Mouse (Mus musculus) embryo, embryonic 10 days (tissue): ENCODE data around the gene Sec63.

Experiments
- DNase-seq: peaks from one replicate; pipeline ENCODE4 v3.0.0-alpha.2; 2015; ENCODE audit warnings: low spot score

Sec63 gene

DNA sequence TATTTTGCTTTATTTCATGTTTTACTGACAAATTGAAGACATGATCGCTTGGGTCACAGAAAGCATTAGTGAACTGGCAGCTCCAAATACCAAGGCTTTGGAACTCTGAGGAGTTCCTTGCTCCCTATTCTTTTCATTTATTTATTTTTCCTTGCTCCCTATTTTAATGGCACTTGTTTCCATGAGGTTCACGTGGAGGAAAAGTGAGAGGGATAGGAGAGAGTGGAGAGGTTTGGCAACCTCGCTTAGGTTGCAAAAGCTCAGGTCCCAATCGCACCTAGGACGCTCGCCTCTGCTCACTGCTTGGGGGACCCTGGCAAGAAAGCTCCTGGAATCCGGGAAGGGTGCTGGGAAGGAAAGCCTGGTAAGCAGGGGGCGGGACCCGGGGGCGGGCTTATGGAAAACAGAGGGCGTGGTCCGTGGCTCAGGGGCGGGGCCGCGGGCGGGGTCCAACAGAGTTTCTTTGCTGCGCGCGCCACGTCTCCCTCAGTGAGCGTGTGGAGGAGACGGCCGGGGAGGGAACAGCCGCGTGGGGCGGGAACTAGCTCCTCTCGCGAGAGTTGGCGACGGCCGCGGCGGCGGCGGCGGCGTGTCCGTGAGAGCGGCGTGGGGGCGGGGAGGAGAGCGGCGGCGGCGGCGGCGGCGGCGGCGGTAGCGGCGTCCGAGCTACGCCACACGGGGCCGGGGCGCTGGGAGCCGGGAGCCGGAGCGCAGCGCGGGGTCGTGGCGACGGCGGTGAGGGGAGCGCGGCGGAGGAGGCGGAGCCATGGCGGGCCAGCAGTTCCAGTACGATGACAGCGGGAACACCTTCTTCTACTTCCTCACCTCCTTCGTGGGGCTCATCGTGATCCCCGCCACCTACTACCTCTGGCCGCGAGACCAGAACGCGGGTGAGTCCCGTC lies at the start of gene Sec63:
Gene Sec63, plus strand, starts transcription at position 498 of the 902 bp plus-strand sequence.
- peak; percentile 97 for DNase-seq

DNA sequence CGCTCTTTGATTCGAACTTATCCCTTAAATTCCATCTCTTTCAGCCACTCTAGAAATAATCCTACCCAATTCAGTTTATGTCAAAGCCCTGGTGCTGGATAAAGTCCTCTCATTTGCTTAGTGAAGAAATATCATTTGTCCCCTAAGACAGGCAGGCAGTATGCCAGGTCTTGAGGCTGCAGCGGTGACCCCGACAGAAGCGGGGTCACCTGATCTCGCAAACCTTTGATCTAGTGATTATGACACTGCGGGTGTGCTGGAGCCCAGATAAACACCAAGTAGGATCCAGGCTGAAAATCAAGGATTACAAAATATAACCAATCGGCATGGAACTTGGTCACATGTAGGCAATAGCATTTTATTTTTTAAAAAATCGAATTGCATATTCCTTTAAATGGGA lies 46.6 kb upstream of the Sec63 start:
- DNase-seq, result peak; percentile 24

DNA sequence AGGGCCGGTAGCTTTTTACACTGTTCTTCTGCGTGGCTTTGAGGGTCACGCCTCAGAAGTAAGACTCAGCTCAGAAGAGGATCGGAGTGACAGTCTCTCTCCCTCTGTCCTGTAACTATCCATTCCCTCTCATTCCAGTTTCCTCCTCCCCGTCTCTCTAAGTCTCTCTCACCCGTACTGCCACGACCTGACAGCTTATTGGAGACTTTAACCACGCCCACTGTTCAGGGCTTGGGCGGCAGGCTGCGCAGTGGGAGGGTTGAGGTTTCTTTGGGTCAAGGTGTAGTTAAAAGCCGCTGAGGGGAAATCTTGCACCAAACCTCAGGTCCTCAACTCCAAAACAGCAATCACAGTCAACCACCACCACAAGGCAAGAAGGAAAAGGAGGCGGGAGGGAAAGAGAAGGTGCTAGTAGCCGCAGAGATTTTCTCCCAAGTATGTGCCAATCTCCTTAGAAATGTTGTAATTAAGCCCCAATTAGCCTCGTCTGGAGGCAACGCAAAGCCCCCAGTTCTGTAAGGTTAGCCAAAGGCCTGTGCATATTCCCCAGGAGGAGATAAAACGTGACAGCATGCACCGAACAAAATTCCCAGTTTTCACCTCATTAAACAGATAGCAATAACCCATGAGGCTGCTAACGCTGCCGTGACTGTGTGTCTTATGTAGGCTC lies 45.8 kb upstream of the Sec63 start:
- peak; percentile 74 for DNase-seq

DNA sequence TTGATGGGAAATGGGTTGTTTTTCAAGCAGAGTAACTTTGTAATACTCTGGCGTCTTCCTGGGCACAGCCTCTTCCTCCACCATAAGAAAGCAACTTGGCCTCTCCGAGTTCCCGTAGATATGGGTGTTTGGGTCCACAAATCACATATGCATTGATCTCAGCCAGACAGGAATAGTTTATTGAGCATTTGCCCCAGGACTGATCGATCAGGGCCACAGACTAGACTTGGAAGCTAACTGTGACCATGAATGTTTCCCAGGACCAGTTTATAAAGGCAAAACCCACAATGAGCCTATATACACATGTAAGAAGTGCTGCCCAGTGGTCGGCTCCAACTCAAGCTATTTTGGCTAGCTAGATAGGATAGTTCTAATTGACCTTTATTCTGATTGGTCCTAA lies 39.2 kb upstream of the Sec63 start:
- DNase-seq, result no peak

DNA sequence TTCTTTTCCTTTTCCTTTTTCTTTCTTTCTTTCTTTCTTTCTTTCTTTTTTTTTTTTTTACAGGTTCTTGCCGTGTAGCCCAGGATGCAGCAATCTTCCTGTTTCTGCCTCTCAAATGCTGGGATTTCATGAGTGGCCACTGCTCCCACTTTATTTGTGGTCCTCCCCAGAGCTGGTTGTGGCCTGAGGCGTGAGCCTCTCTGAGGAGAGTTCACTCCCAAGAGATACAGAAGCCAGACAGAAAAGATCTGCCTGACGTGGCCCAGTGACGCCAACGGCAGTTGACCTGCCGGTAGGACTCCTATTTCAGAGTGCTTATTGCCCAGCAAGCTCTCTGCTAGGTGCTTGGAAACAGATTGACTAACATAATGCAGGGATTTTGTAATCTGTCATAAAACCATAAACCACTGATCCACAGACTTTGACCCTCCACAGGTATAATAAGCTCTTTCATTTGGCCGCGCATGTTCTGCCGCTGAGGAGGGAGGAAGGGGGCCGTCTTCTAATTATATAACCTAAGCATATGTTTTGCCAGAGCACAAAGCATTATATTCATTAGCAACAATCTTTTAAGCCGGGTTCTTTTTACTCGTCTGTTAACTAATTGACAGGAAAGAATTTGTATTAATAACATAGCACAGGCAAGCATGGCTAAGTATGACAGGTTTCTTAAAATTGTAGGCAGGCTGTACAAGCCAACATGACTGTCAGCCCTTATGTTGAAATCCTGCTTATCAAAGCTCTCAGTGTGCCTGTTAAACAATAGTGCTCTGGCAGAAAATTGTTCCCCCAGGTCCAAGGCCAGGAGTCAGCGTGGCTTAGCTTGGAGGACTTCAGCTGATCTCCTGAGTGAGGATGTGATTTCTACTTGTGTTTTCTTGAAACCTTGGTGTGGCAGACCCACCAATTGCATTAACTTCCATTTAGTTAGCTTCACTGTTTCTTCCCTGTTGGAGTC lies 37.7 kb upstream of the Sec63 start:
- DNase-seq, result no peak

DNA sequence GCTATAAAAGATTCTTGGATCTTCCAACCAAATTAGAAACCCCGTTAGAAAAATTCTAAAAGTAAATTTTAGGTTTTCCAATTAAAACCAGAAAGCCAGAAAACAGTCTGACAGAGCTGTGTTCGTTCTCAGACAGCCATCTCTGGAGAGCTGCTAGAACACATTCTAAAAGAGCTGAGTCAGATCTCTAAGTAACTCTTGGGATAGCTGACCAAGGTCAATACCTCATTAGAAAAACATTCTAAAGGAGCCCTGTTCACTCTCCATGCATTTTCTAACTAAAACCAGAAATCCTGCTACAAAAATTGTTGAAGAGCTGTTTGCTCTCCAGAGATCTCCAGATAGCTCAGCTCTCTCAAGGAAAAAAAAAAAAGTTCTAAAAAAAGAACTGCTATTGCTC lies 31.7 kb upstream of the Sec63 start:
- no peak for DNase-seq

DNA sequence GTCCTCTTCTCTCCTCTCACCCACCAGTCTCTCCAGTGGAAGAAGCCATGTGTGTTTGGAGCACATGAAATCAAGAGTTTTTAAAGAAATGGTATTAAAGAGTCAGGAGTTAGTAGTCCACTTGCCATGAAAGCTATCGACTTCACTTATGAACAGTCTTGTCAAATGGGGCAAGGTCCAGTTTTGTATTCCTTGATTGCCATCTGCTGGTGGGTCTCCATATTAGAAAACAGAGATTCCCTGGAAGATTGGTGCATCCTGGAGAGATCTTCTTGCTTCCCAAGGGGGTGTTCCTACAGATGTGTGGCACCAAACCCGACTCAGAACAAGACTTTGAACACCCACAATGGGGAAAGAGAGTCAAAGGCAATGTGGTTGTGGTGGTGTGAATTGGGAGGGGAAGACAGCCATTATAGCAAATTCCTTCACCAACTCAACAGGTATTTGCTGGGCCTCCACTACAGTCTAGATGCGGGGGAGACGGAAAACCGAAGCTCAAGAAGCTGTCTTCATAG lies 26.7 kb upstream of the Sec63 start:
- peak; percentile 60 for DNase-seq

DNA sequence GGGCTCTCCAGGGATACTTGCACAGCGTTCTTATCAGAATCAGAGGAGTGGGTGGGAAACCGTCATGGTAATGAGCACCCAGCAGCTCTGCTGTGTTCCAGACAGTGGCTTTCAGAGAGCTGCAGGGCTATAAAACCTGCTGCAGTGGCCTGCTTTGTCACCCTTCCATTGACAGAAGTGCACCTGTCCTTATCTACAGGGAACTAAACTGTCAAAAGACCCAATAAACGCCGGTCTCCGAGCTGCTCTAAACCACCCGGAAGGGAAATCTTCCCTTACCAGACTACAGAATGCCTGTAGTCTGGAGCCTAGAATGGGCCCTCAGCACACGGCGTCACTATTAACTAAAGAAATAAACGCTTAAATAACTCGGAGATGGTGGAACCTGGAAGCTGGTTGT lies 9.5 kb upstream of the Sec63 start:
- DNase-seq, result no peak

DNA sequence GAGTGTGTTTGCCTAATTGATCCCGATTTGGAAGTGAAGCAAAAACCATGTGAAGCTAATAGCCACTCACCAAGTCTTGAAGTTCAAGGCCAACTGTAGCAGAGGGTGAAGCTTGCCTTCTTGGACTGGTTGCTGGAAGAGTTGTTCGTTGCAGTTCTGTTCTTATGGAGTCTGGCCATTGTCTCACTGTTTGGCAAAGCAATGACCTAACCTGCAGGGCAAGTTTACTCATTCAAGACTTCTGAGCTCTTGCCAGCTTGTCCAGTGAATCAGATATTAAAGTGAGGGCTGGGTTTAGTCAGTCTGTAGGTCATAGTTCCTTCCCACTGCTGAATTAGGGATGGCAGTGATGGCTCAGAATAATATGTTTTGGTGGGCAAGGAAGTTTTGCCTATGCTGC lies 7.0 kb upstream of the Sec63 start:
- no peak for DNase-seq

DNA sequence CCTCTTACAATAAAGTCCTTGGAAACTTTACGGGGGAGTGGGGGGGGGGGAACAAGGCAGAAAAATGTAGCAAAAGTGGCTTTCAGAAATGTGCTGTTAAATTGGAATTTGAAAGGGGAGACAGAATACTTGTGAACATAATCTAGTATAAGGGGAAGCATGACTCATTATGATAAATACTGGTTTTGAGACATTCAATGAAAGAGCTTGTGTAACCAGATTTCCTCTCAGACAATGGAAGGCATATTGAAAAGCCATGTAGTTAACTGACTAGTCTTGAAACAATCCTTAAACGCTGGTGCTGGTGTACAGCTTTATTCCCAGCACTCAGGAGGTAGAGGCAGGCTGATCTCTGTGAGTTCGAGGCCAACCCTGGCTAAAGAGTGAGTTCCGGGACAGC lies 1.6 kb upstream of the Sec63 start:
- DNase-seq, result no peak

DNA sequence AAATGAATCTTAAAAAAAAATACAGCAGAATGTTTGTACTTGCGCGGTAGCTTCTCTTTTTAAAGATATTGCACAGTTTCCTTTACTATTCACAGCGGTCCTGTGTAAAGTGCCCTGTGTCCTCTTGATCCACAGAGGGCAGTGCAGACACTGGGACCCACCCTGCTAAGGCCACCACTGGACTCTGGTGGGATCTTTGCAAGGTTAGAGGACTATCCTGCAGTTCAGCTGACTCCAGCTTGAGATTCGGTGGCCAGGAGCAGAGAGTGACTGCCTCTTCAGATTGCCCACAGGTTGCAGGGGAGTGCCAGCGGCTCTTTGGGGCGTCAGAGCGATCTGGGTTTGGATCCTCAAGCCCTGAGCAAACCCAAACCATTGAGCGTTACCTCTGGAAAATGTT lies 967 bp upstream of the Sec63 start:
- DNase-seq, result peak; percentile 11

DNA sequence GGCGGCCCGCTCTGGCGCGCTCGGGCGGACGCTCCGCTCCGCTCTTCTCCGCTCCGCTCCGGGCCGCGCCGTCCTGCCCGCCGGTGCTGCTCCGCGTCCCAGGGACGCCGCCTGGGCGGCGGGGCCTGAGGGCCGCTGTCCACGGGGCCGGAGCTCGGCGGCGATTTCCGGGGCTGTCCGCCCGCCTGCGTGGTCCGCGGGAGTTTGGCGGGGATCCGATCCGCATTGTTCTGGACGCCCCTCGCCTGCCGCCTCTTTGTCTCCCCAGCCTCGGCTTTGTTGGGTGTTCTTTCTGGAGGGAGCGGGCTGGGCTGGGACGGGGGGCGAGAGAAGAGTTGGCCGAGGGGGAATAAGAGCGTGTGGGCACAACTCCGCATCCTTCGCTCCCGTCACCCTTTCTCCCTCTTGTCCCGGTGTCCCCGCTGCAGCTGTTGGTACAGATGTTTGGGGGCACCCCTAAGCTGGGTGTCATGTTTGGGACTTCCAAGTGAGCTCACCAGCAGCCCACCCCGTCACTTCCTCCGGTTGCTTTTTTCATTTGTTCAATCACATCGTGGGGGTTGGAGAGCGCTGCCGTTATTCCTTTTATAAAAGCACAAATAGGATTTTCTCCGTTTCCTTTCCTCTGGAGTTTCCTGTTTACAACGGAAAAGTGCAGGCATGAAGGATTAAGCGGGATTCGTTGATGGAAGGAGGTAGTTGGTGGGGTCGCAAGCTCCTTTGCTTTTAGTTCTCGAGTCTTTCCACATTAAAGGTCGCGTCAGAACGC lies 789 bp downstream of the Sec63 start:
- peak; percentile 66 for DNase-seq

DNA sequence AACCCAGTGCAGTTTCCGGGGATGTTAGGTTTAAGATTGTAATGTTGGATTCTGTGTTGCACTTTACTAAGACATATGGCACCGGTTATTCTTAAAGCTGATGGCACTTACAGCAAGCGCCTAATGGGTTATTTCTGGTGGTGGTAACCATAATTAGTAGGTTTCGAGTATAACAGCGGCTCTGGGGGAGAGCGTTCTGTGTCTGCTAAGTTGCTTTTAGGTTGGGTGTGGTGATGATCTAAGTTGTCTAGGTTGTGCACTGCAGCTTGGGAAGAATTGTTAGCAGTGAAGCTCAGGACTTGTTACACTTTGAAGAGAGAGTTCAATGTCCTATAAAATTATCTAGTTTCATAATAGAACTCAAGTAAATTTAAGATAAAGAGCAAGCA lies 1.4 kb downstream of the Sec63 start:
- DNase-seq, result peak; percentile 9

DNA sequence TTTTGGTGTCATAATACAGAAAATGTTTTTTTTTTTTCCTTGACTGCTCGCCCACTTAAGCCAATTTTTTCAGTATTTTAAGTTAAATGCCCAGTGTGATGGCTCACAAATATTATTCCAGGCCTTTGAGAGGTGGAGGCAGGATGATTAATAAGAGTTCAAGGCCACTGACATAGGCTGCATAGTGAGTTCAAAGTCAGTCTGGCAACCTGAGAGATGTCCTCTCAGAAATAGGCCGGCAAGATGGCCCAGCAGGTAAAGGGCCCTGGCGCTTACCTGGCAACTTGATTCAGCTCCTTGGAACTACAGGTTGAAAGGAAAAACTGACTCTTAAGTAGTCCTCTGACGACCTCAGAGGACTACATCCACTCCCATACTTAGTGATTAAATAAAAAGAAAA lies 1.9 kb downstream of the Sec63 start:
- DNase-seq, result no peak

DNA sequence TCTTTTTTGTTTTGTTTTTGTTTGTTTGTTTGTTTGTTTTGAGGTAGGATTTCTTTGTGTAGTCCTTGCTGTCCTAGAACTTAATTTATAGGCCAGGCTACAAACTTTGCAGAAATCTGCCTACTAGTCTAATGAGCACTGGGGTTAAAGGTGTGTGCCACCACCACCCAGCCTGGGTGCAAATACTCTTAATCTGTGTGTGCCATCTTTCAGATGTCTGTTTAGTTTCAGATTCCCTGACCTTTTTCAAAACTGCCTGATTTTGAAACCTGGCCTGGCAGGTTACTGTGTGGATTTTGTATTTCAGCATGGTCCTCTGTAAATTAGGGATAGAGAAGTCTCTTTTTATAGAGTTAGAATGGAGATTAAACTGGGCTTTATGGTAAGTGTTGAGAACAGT lies 4.0 kb downstream of the Sec63 start:
- DNase-seq, result no peak

DNA sequence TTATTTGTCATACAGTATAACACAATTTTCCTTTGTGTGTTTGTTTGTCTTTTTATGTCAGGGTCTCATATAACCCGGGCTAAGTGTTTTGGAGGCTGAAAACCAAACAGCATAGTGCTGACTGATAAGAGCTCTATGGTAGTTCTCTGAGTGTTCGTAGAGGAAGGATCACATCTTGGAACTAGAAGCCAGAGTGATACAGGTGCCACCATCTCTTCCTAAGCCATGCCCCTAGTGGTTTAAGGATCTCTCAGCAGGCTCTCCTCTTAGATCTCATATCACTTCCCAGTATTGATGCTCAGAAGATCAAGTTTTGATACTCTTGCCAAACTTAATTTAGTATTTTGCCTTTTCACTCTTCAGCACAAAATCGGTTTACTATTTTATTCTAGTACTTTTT lies 14.2 kb downstream of the Sec63 start:
- no peak for DNase-seq

DNA sequence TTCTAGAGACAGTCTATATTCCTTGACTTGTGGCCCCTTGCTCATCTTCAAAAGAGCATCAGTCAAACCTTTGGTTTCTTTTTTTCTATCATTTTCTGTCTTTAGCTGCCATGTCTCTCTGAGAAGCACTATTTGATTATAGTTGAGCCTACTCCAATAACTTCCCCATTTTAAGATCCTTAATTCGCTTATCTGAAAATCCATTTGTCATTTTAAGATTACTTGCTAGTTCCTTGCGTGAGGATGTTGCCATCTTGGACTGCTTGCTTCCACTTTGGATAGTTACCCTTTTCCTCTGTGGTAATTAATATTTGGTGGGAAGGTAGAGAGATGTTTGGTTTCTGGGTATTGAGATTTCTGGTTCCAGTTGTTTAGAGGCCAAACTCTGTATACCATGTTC lies 19.5 kb downstream of the Sec63 start:
- no peak for DNase-seq

DNA sequence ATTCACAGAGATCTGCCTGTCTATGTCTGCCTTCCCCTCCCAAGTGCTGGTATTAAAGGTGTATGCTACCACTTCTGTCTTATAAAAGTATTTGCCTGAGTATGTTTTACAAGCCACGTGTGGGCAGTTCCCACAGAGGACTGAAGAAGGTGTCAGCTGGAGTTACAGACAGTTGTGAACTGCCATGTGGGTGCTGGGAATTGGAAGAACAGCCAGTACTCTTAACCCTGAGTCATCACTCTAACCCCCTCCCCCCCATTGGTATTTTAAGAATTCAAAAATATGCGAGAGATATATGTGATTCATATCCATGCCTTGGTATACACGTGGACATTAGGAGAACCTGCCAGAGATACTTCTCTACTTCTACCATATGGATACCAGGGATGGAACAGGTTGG lies 20.4 kb downstream of the Sec63 start:
- no peak for DNase-seq

DNA sequence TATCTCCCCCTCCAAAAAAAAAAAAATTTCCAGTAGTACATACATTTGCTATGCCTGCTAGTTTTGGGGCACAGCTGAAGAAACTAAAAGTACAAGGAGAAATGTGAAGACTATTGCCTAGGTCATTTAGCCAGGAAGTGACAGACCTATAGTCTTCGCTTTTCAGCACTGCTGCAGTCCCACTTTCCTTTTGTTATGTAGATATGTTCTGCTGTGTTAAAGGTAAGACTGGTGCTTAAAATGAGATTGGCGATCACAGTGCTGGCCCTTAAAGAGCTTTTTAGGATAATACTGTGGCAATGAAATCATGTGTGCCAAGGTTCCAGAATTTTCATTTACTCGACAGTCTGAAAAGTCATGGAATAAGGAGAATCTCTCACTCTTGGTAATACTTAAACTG lies 39.6 kb downstream of the Sec63 start:
- no peak for DNase-seq

DNA sequence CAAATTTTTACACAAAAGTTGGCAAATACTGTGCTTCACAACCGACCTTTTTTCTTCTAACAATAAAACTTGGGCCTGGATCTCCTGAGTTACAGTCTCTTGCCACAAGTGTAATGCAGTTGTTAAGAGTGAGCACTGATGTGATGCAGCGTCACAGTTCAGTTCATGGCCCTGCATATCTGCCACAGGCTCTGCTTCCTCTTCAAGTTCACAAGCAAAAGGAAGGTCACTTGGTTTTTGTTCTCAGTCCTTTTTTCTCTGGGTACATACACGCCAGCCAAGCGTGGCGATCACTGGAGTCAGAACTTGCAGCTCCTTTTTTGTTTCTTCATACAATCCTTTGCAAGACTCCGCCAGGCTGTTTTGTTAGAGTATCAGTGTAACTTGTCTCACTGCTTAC lies 64.6 kb downstream of the Sec63 start:
- no peak for DNase-seq

DNA sequence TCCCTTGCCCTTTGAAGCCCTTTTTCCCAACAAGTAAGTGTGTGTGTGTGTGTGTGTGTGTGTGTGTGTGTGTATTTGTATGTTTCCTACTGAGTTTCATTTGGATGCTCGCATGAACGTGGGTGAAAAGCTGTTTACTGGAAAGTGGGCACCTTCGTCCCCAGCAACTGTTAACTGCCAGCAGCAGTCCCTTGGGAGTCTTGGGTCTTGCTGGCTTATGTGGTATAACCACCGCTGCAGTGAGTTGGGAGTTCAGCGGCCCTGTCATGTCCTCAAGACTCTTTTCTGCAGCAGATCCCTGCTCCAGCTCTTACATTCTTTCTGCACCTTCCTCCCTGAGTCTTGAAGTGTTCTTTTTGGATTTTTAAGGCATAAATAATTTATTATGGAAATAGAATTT lies 65.9 kb downstream of the Sec63 start:
- no peak for DNase-seq

DNA sequence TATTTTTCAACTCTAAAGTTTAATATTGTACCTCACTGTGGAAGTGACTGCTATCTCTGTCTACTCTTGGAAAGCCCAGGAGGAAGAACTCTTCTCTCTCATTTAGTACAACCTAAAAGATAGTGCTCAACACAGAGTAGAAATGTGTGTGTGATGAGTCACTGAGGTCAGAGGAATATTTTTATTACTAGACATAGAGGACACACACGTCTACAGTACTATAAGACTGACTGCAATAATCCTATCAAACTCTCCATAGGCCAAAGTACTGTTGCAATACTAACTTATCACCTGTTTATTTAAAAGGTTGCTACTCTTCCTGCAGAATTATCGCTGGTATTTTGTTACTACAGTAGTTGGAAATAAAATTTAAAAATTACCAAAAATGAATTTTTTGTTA lies 68.7 kb downstream of the Sec63 start:
- DNase-seq, result no peak
